Comparison of ENCODE assay signal across 7 mouse cellular contexts in genomic region chr2:120279961-120280360, GRCm38 (mm10). TPM values are rescaled to one million over a fixed set of nuclear protein-coding genes. Genes with fewer than 3 reads are reported as not detected.
DNase-seq lines count a peak whose midpoint lies in the region; ATAC-seq and TF ChIP-seq lines count a peak whose summit lies in the region.

No protein-coding gene starts in this region.

- H3K4me3 ChIP-seq in embryonic facial prominence, embryonic 10.5 days, result no peak overlapping the region
- no peak overlapping the region for H3K4me3 ChIP-seq in kidney, postnatal 0 days (replicated peaks; ENCODE audit: low read depth, low read length)
- H3K4me3 ChIP-seq in liver, postnatal 0 days (ENCODE audit: low read depth, low read length), result no peak overlapping the region

- no peaks in the 10 kb centered on the region for H3K36me3 ChIP-seq in embryonic facial prominence, embryonic 10.5 days (replicated peaks)
- H3K36me3 ChIP-seq in kidney, postnatal 0 days (ENCODE audit: insufficient read depth, low read length), result no peaks in the 10 kb centered on the region
- no peaks in the 10 kb centered on the region for H3K36me3 ChIP-seq in liver, postnatal 0 days (replicated peaks; ENCODE audit: insufficient read depth, low read length)

- H3K4me1 ChIP-seq in embryonic facial prominence, embryonic 10.5 days, result peaks cover 3% of the 10 kb centered on the region; the same call in 1 of the 2 replicates
- H3K4me1 ChIP-seq in kidney, postnatal 0 days (replicated peaks; ENCODE audit: insufficient read depth, low read length), result no peaks in the 10 kb centered on the region
- H3K4me1 ChIP-seq in liver, postnatal 0 days (ENCODE audit: insufficient read depth), result no peaks in the 10 kb centered on the region

- no peaks in the 10 kb centered on the region for H3K27me3 ChIP-seq in embryonic facial prominence, embryonic 10.5 days (replicated peaks; ENCODE audit: low read depth, poor library complexity, severe bottlenecking)
- H3K27me3 ChIP-seq in kidney, postnatal 0 days (ENCODE audit: insufficient read depth, low read length), result no peaks in the 10 kb centered on the region
- H3K27me3 ChIP-seq in liver, postnatal 0 days (ENCODE audit: insufficient read depth, low read length), result no peaks in the 10 kb centered on the region

- ATAC-seq in kidney, postnatal 0 days (replicated peaks; ENCODE audit: low FRiP score, low read depth), result no peak
- ATAC-seq in liver, postnatal 0 days, result 0 out of 2 replicates have a peak, but pooled peaks have one; percentile 6

- DNase-seq in urinary bladder, adult 18-20 months (ENCODE audit: low spot score in 2 of 2), result peak; percentile 13 to 46
- no peak for DNase-seq in urinary bladder, postnatal 4 days (ENCODE audit: low spot score in 2 of 2)
- peak; percentile 61 to 66 for DNase-seq in adrenal gland, postnatal 36 days
- peak; percentile 57 for DNase-seq in embryonic facial prominence, embryonic 10.5 days (ENCODE audit: low spot score)
- DNase-seq in kidney, postnatal 0 days (ENCODE audit: low spot score), result peak; percentile 63
- DNase-seq in liver, postnatal 0 days, result peak; percentile 67
- DNase-seq in right cerebral cortex, adult 2 months (ENCODE audit: low spot score in 2 of 2), result peak; percentile 65 to 70

- TF ChIP-seq EP300 in liver, postnatal 0 days (IDR thresholded peaks at IDR 0.05; ENCODE audit: low read depth), result no peak

- no peak overlapping the region for H3K4me2 ChIP-seq in kidney, postnatal 0 days (ENCODE audit: low read length)
- H3K4me2 ChIP-seq in liver, postnatal 0 days (ENCODE audit: low read depth, low read length), result no peak overlapping the region

- no peaks in the 10 kb centered on the region for H3K9me3 ChIP-seq in embryonic facial prominence, embryonic 10.5 days
- no peaks in the 10 kb centered on the region for H3K9me3 ChIP-seq in kidney, postnatal 0 days (replicated peaks; ENCODE audit: low read length)
- H3K9me3 ChIP-seq in liver, postnatal 0 days (ENCODE audit: low read length), result no peaks in the 10 kb centered on the region

- no peak overlapping the region for H3K27ac ChIP-seq in embryonic facial prominence, embryonic 10.5 days (replicated peaks)
- no peak overlapping the region for H3K27ac ChIP-seq in kidney, postnatal 0 days
- no peak overlapping the region for H3K27ac ChIP-seq in liver, postnatal 0 days (ENCODE audit: low read depth)

- no peak overlapping the region for H3K9ac ChIP-seq in kidney, postnatal 0 days (ENCODE audit: low read depth, low read length)
- no peak overlapping the region for H3K9ac ChIP-seq in liver, postnatal 0 days (replicated peaks)

- WGBS in embryonic facial prominence, embryonic 10.5 days, result 14% methylated on average over 8 of the region's 8 CpGs
- WGBS in kidney, postnatal 0 days, result 14% methylated on average over 8 of the region's 8 CpGs
- WGBS in liver, postnatal 0 days (ENCODE audit: insufficient replicate concordance), result 11% methylated on average over 8 of the region's 8 CpGs

- peak; percentile 83 for TF ChIP-seq CTCF in kidney, postnatal 0 days (IDR thresholded peaks at IDR 0.05; ENCODE audit: low read depth)
- TF ChIP-seq CTCF in liver, postnatal 0 days (IDR thresholded peaks at IDR 0.05; ENCODE audit: low read depth), result peak; percentile 88

RNA-seq across cellular contexts. Expression of gene Pla2g4d, which starts 9.0 kb away (rescaled TPM):
- under 1 TPM in 1 of 2 experiments, not detected in 1; 0.07 TPM for total RNA-seq in adrenal gland, postnatal 36 days (2021)
- 0.04 and 0.05 TPM in 2 replicates for polyA plus RNA-seq in embryonic facial prominence, embryonic 10.5 days (2016; fragmentation: Nextera tagmentation; extraction: Ambion mirVana)
- polyA plus RNA-seq in kidney, postnatal 0 days (2015; fragmentation: Nextera tagmentation; extraction: Ambion mirVana), result 0.05 and 0.07 TPM in 2 replicates
- polyA plus RNA-seq in liver, postnatal 0 days (2015; fragmentation: Nextera tagmentation; extraction: Ambion mirVana), result not detected in 2 replicates

RNA-seq across cellular contexts. Expression of gene Pla2g4f, which starts 34.0 kb away (rescaled TPM):
- not detected for total RNA-seq in adrenal gland, postnatal 36 days (2021)
- not detected in 2 replicates for polyA plus RNA-seq in embryonic facial prominence, embryonic 10.5 days (2016; fragmentation: Nextera tagmentation; extraction: Ambion mirVana)
- polyA plus RNA-seq in kidney, postnatal 0 days (2015; fragmentation: Nextera tagmentation; extraction: Ambion mirVana), result 0.07 TPM in 1 of 2 replicates, not detected in the other
- not detected in 2 replicates for polyA plus RNA-seq in liver, postnatal 0 days (2015; fragmentation: Nextera tagmentation; extraction: Ambion mirVana)

RNA-seq across cellular contexts. Expression of gene Pla2g4e, which starts 34.8 kb away (rescaled TPM):
- total RNA-seq in adrenal gland, postnatal 36 days (2021), result under 1 TPM; 0.13 to 0.20 TPM
- not detected in 2 replicates for polyA plus RNA-seq in embryonic facial prominence, embryonic 10.5 days (2016; fragmentation: Nextera tagmentation; extraction: Ambion mirVana)
- not detected in 2 replicates for polyA plus RNA-seq in kidney, postnatal 0 days (2015; fragmentation: Nextera tagmentation; extraction: Ambion mirVana)
- not detected in 2 replicates for polyA plus RNA-seq in liver, postnatal 0 days (2015; fragmentation: Nextera tagmentation; extraction: Ambion mirVana)

Comparison
In these comparisons a context has a peak if more than half of its experiments do, and no peak if none do; other contexts are left out.
1. DNase-seq: peak in urinary bladder, adult 18-20 months (2 of 2), adrenal gland, postnatal 36 days (2 of 2), embryonic facial prominence, embryonic 10.5 days (single experiment), kidney, postnatal 0 days (single experiment), liver, postnatal 0 days (single experiment) and right cerebral cortex, adult 2 months (2 of 2); none in urinary bladder, postnatal 4 days (0 of 2).